Mouse (Mus musculus): ENCODE measurements around the gene Gm30083. TPM values are rescaled to one million over a fixed set of nuclear protein-coding genes. Genes with fewer than 3 reads are reported as not detected.
A peak's percentile ranks its signal among the peaks of the same experiment; 100 is the strongest.

The Gm30083 gene
- polyA plus RNA-seq, 1 experiment from 2014 or later = not detected

GRCm38 (mm10) chr14:33978604-33979059, 36.4 kb downstream of the Gm30083 start, which contains the start of gene Zfp488:
Gene Zfp488 (minus strand): TSS chr14:33978764.
- peak within 1 kb of the TSS; percentile 56 for H3K9ac ChIP-seq (ENCODE audit: low read depth, low read length)
- DNase-seq (ENCODE audit: low spot score) (peak; percentile 78), ATAC-seq (ENCODE audit: low read depth) (peak; percentile 79; the same call in 1 of the 2 replicates)
- peaks cover 9% of the 10 kb centered on the region; the same call in 1 of the 2 replicates for H3K27me3 ChIP-seq (replicated peaks; ENCODE audit: control insufficient read depth, insufficient read depth, low read length)
- H3K4me1 ChIP-seq (ENCODE audit: control insufficient read depth, insufficient read depth, low read length) = peaks cover 10% of the 10 kb centered on the region; the same call in 1 of the 2 replicates
- H3K4me3 ChIP-seq (ENCODE audit: low read depth, low read length) = peak within 1 kb of the TSS; percentile 43
- WGBS = under 1% methylated on average over 22 of the region's 25 CpGs
- peak within 1 kb of the TSS; percentile 72 for H3K4me2 ChIP-seq (ENCODE audit: low read depth, low read length)
- no peaks in the 10 kb centered on the region for H3K36me3 ChIP-seq (ENCODE audit: control insufficient read depth, insufficient read depth, low read length)
- no peak within 1 kb of the TSS for H3K27ac ChIP-seq (replicated peaks; ENCODE audit: low read depth, low read length)
- H3K9me3 ChIP-seq (ENCODE audit: control insufficient read depth, low read length) = no peaks in the 10 kb centered on the region

GRCm38 (mm10) chr14:33977748-33978147, 37.2 kb downstream of the Gm30083 start:
- Histone ChIP-seq H3K4me3 (ENCODE audit: low read depth, low read length) (0 out of 2 replicates have a peak overlapping the region, but pooled peaks have one; percentile 43), H3K9ac (ENCODE audit: low read depth, low read length) (no peak overlapping the region), H3K4me2 (ENCODE audit: low read depth, low read length) (peak overlapping the region; percentile 72), H3K27ac (replicated peaks; ENCODE audit: low read depth, low read length) (no peak overlapping the region), H3K36me3 (ENCODE audit: control insufficient read depth, insufficient read depth, low read length) (no peaks in the 10 kb centered on the region), H3K27me3 (replicated peaks; ENCODE audit: control insufficient read depth, insufficient read depth, low read length) (peaks cover 9% of the 10 kb centered on the region; the same call in 1 of the 2 replicates), H3K9me3 (ENCODE audit: control insufficient read depth, low read length) (no peaks in the 10 kb centered on the region), H3K4me1 (ENCODE audit: control insufficient read depth, insufficient read depth, low read length) (peaks cover 10% of the 10 kb centered on the region; the same call in 1 of the 2 replicates)
- 12% methylated on average over 7 of the region's 7 CpGs for WGBS
- no peak for ATAC-seq (ENCODE audit: low read depth)
- peak; percentile 25 for DNase-seq (ENCODE audit: low spot score)

GRCm38 (mm10) chr14:33974752-33975151, 40.2 kb downstream of the Gm30083 start:
- ATAC-seq (ENCODE audit: low read depth) (no peak), DNase-seq (ENCODE audit: low spot score) (no peak)
- peaks cover 9% of the 10 kb centered on the region; the same call in 1 of the 2 replicates for H3K27me3 ChIP-seq (replicated peaks; ENCODE audit: control insufficient read depth, insufficient read depth, low read length)
- no peaks in the 10 kb centered on the region for H3K36me3 ChIP-seq (ENCODE audit: control insufficient read depth, insufficient read depth, low read length)
- WGBS = 38% methylated on average over 5 of the region's 5 CpGs
- H3K4me1 ChIP-seq (ENCODE audit: control insufficient read depth, insufficient read depth, low read length) = peaks cover 10% of the 10 kb centered on the region; the same call in 1 of the 2 replicates
- no peak overlapping the region for H3K4me3 ChIP-seq (ENCODE audit: low read depth, low read length)
- H3K9ac ChIP-seq (ENCODE audit: low read depth, low read length) = no peak overlapping the region
- H3K4me2 ChIP-seq (ENCODE audit: low read depth, low read length) = no peak overlapping the region
- H3K27ac ChIP-seq (replicated peaks; ENCODE audit: low read depth, low read length) = no peak overlapping the region
- H3K9me3 ChIP-seq (ENCODE audit: control insufficient read depth, low read length) = no peaks in the 10 kb centered on the region

GRCm38 (mm10) chr14:33972679-33973078, 42.3 kb downstream of the Gm30083 start:
- Histone ChIP-seq H3K27me3 (replicated peaks; ENCODE audit: control insufficient read depth, insufficient read depth, low read length) (peaks cover 9% of the 10 kb centered on the region; the same call in 1 of the 2 replicates), H3K4me2 (ENCODE audit: low read depth, low read length) (no peak overlapping the region), H3K36me3 (ENCODE audit: control insufficient read depth, insufficient read depth, low read length) (no peaks in the 10 kb centered on the region), H3K9ac (ENCODE audit: low read depth, low read length) (no peak overlapping the region), H3K27ac (replicated peaks; ENCODE audit: low read depth, low read length) (no peak overlapping the region), H3K9me3 (ENCODE audit: control insufficient read depth, low read length) (no peaks in the 10 kb centered on the region), H3K4me1 (ENCODE audit: control insufficient read depth, insufficient read depth, low read length) (no peaks in the 10 kb centered on the region), H3K4me3 (ENCODE audit: low read depth, low read length) (no peak overlapping the region)
- ATAC-seq (ENCODE audit: low read depth) (no peak), DNase-seq (ENCODE audit: low spot score) (peak; percentile 41)
- WGBS = 42% methylated on average over 7 of the region's 7 CpGs

GRCm38 (mm10) chr14:33965675-33966074, 49.3 kb downstream of the Gm30083 start:
- Histone ChIP-seq H3K4me1 (ENCODE audit: control insufficient read depth, insufficient read depth, low read length) (no peaks in the 10 kb centered on the region), H3K27me3 (replicated peaks; ENCODE audit: control insufficient read depth, insufficient read depth, low read length) (no peaks in the 10 kb centered on the region), H3K4me3 (ENCODE audit: low read depth, low read length) (no peak overlapping the region), H3K9ac (ENCODE audit: low read depth, low read length) (no peak overlapping the region), H3K27ac (replicated peaks; ENCODE audit: low read depth, low read length) (no peak overlapping the region), H3K9me3 (ENCODE audit: control insufficient read depth, low read length) (no peaks in the 10 kb centered on the region), H3K4me2 (ENCODE audit: low read depth, low read length) (no peak overlapping the region), H3K36me3 (ENCODE audit: control insufficient read depth, insufficient read depth, low read length) (no peaks in the 10 kb centered on the region)
- WGBS = 63% methylated on average over 7 of the region's 7 CpGs
- DNase-seq (ENCODE audit: low spot score) (no peak), ATAC-seq (ENCODE audit: low read depth) (no peak)

- no peak overlapping the region for H3K4me3 ChIP-seq (ENCODE audit: low read depth, low read length)
- no peaks in the 10 kb centered on the region for H3K36me3 ChIP-seq (ENCODE audit: control insufficient read depth, insufficient read depth, low read length)
- H3K4me2 ChIP-seq (ENCODE audit: low read depth, low read length) = no peak overlapping the region
- DNase-seq (ENCODE audit: low spot score) = peak; percentile 61
- no peak for ATAC-seq (ENCODE audit: low read depth)
- H3K4me1 ChIP-seq (ENCODE audit: control insufficient read depth, insufficient read depth, low read length) = no peaks in the 10 kb centered on the region
- no peaks in the 10 kb centered on the region for H3K27me3 ChIP-seq (replicated peaks; ENCODE audit: control insufficient read depth, insufficient read depth, low read length)
- H3K9me3 ChIP-seq (ENCODE audit: control insufficient read depth, low read length) = no peaks in the 10 kb centered on the region
- WGBS = 14% methylated on average over 9 of the region's 9 CpGs
- H3K9ac ChIP-seq (ENCODE audit: low read depth, low read length) = no peak overlapping the region
- no peak overlapping the region for H3K27ac ChIP-seq (replicated peaks; ENCODE audit: low read depth, low read length)
Observed at GRCm38 (mm10) chr14:33959341-33959740, 55.6 kb downstream of the Gm30083 start.

GRCm38 (mm10) chr14:33958841-33959240, 56.1 kb downstream of the Gm30083 start:
- no peak overlapping the region for H3K9ac ChIP-seq (ENCODE audit: low read depth, low read length)
- ATAC-seq (ENCODE audit: low read depth) = no peak
- DNase-seq (ENCODE audit: low spot score) = no peak

GRCm38 (mm10) chr14:33958186-33958585, 56.8 kb downstream of the Gm30083 start:
- Histone ChIP-seq H3K9me3 (ENCODE audit: control insufficient read depth, low read length) (no peaks in the 10 kb centered on the region), H3K36me3 (ENCODE audit: control insufficient read depth, insufficient read depth, low read length) (no peaks in the 10 kb centered on the region), H3K27me3 (replicated peaks; ENCODE audit: control insufficient read depth, insufficient read depth, low read length) (no peaks in the 10 kb centered on the region), H3K4me2 (ENCODE audit: low read depth, low read length) (no peak overlapping the region), H3K9ac (ENCODE audit: low read depth, low read length) (no peak overlapping the region), H3K27ac (replicated peaks; ENCODE audit: low read depth, low read length) (no peak overlapping the region), H3K4me3 (ENCODE audit: low read depth, low read length) (no peak overlapping the region), H3K4me1 (ENCODE audit: control insufficient read depth, insufficient read depth, low read length) (no peaks in the 10 kb centered on the region)
- 90% methylated on average over 4 of the region's 4 CpGs for WGBS
- ATAC-seq (ENCODE audit: low read depth) = no peak
- no peak for DNase-seq (ENCODE audit: low spot score)

More at GRCm38 (mm10) chr14:33958841-33959240, 56.1 kb downstream of the Gm30083 start:
- Histone ChIP-seq H3K4me2 (ENCODE audit: low read depth, low read length) (no peak overlapping the region), H3K4me1 (ENCODE audit: control insufficient read depth, insufficient read depth, low read length) (no peaks in the 10 kb centered on the region), H3K4me3 (ENCODE audit: low read depth, low read length) (no peak overlapping the region), H3K9me3 (ENCODE audit: control insufficient read depth, low read length) (no peaks in the 10 kb centered on the region), H3K27ac (replicated peaks; ENCODE audit: low read depth, low read length) (no peak overlapping the region), H3K36me3 (ENCODE audit: control insufficient read depth, insufficient read depth, low read length) (no peaks in the 10 kb centered on the region), H3K27me3 (replicated peaks; ENCODE audit: control insufficient read depth, insufficient read depth, low read length) (no peaks in the 10 kb centered on the region)
- 70% methylated on average over 3 of the region's 3 CpGs for WGBS

GRCm38 (mm10) chr14:33956055-33956454, 58.9 kb downstream of the Gm30083 start:
- H3K4me1 ChIP-seq (ENCODE audit: control insufficient read depth, insufficient read depth, low read length) = no peaks in the 10 kb centered on the region
- DNase-seq (ENCODE audit: low spot score) (no peak), ATAC-seq (ENCODE audit: low read depth) (no peak)
- no peak overlapping the region for H3K4me2 ChIP-seq (ENCODE audit: low read depth, low read length)
- no peak overlapping the region for H3K27ac ChIP-seq (replicated peaks; ENCODE audit: low read depth, low read length)
- WGBS = 78% methylated on average over 12 of the region's 13 CpGs
- no peaks in the 10 kb centered on the region for H3K27me3 ChIP-seq (replicated peaks; ENCODE audit: control insufficient read depth, insufficient read depth, low read length)
- H3K9me3 ChIP-seq (ENCODE audit: control insufficient read depth, low read length) = no peaks in the 10 kb centered on the region
- no peak overlapping the region for H3K4me3 ChIP-seq (ENCODE audit: low read depth, low read length)
- H3K36me3 ChIP-seq (ENCODE audit: control insufficient read depth, insufficient read depth, low read length) = no peaks in the 10 kb centered on the region
- H3K9ac ChIP-seq (ENCODE audit: low read depth, low read length) = no peak overlapping the region
